Mouse (Mus musculus) cerebellum, adult 2 months (tissue): ENCODE measurements around the gene Tspo. TPM values are rescaled to one million over a fixed set of nuclear protein-coding genes. Genes with fewer than 3 reads are reported as not detected.
A peak's percentile ranks its signal among the peaks of the same experiment; 100 is the strongest.

Source experiments
- DNase-seq, 2 experiments: peaks; one replicate each; pipeline ENCODE4 v3.0.0; 2021
- H3K27ac ChIP-seq: fragments of 200-500 bp; 2 replicates; pipeline ENCODE4 v1.5.1; 2012; ENCODE audit warnings: low read length, control low read depth, inconsistent platforms; ENCODE audit not compliant: insufficient read depth
- H3K27me3 ChIP-seq: fragments of 200-500 bp; 2 replicates; pipeline ENCODE4 v1.6.1; 2012; ENCODE audit warnings: inconsistent platforms, mild to moderate bottlenecking, low read length, moderate library complexity; ENCODE audit not compliant: control insufficient read depth, insufficient read depth
- H3K4me1 ChIP-seq: fragments of 200-500 bp; 2 replicates; pipeline ENCODE4 v1.6.1; 2011; ENCODE audit warnings: low read length; ENCODE audit not compliant: control insufficient read depth, insufficient read depth
- H3K4me3 ChIP-seq: fragments of 200-500 bp; replicated peaks from 2 replicates; pipeline ENCODE3; 2011; ENCODE audit warnings: mild to moderate bottlenecking, low read depth, low read length, control low read depth; ENCODE audit not compliant: insufficient read depth
- CTCF ChIP-seq: fragments of 200-500 bp; IDR thresholded peaks from 2 replicates; pipeline ENCODE4 v1.5.1; 2011; ENCODE audit warnings: low read depth, mild to moderate bottlenecking, control low read depth, low read length, moderate library complexity, borderline replicate concordance; ENCODE audit not compliant: insufficient read depth
- POLR2A ChIP-seq: fragments of 200-500 bp; IDR thresholded peaks from 2 replicates; pipeline ENCODE4 v1.6.1; 2011; ENCODE audit warnings: low read length, control low read depth, borderline replicate concordance; ENCODE audit not compliant: insufficient read depth
- WGBS: fragments of 180-500 bp; shearing (Covaris S2); methylation state at CpG from one replicate; pipeline ENCODE4 v1.1.7; 2018; 5-methylcytosine and 5-hydroxymethylcytosine counted together
- polyA plus RNA-seq: library from polyadenylated mRNA; depleted of rRNA; stranded (reverse); fragments of >200 nt; gene quantifications from 2 replicates; pipeline ENCODE4 v1.2.3, GENCODE M21; 2012

The Tspo gene
- polyA plus RNA-seq, 1 experiment, result 12.2 TPM

- TF ChIP-seq CTCF (no peak), POLR2A (no peak)
- Histone ChIP-seq H3K27ac (no peak overlapping the region), H3K4me1 (peaks cover 7% of the 10 kb centered on the region), H3K27me3 (no peaks in the 10 kb centered on the region), H3K4me3 (no peak overlapping the region)
- peak in 1 of 2 experiments; percentile 39 for DNase-seq
- 71% methylated on average over 2 of the region's 2 CpGs for WGBS
Observed at GRCm38 (mm10) chr15:83550137-83550536, 13.3 kb upstream of the Tspo start.

- H3K4me3 ChIP-seq, result no peak overlapping the region
- H3K4me1 ChIP-seq, result peaks cover 7% of the 10 kb centered on the region
- no peaks in the 10 kb centered on the region for H3K27me3 ChIP-seq
- no peak for DNase-seq
- no peak overlapping the region for H3K27ac ChIP-seq
- no peak for TF ChIP-seq CTCF
- no peak for TF ChIP-seq POLR2A
Observed at GRCm38 (mm10) chr15:83553831-83554230, 9.6 kb upstream of the Tspo start.

- peaks cover 3% of the 10 kb centered on the region for H3K4me1 ChIP-seq
- H3K27me3 ChIP-seq, result no peaks in the 10 kb centered on the region
- H3K27ac ChIP-seq, result peak overlapping the region; percentile 88
- TF ChIP-seq POLR2A, result peak; percentile 94
- no peak for TF ChIP-seq CTCF
- H3K4me3 ChIP-seq, result peak overlapping the region; percentile 73
- under 1% methylated on average over 74 of the region's 74 CpGs for WGBS
- peak; percentile 87 to 90 for DNase-seq
Observed at GRCm38 (mm10) chr15:83555161-83555974, 8.0 kb upstream of the Tspo start.

- no peak for TF ChIP-seq CTCF
- TF ChIP-seq POLR2A, result no peak
- H3K4me3 ChIP-seq, result no peak overlapping the region
- WGBS, result 50% methylated on average over 5 of the region's 5 CpGs
- DNase-seq, result no peak
- H3K27me3 ChIP-seq, result no peaks in the 10 kb centered on the region
- H3K4me1 ChIP-seq, result no peaks in the 10 kb centered on the region
- H3K27ac ChIP-seq, result no peak overlapping the region
Observed at GRCm38 (mm10) chr15:83560941-83561477, 2.4 kb upstream of the Tspo start.

GRCm38 (mm10) chr15:83562626-83563270 is 644 bp upstream of the Tspo start:
- Histone ChIP-seq H3K4me3 (no peak overlapping the region), H3K27me3 (no peaks in the 10 kb centered on the region), H3K4me1 (no peaks in the 10 kb centered on the region), H3K27ac (no peak overlapping the region)
- peak in 1 of 2 experiments; percentile 38 for DNase-seq
- no peak for TF ChIP-seq CTCF
- no peak for TF ChIP-seq POLR2A
- WGBS, result 36% methylated on average over 15 of the region's 15 CpGs

- H3K4me1 ChIP-seq, result no peaks in the 10 kb centered on the region
- DNase-seq, result no peak
- TF ChIP-seq POLR2A (no peak), CTCF (no peak)
- H3K27me3 ChIP-seq, result no peaks in the 10 kb centered on the region
- 3% methylated on average over 27 of the region's 27 CpGs for WGBS
- H3K4me3 ChIP-seq, result peak overlapping the region; percentile 23
- no peak overlapping the region for H3K27ac ChIP-seq
Observed at GRCm38 (mm10) chr15:83563857-83564651, 662 bp downstream of the Tspo start.

GRCm38 (mm10) chr15:83565434-83565833 is 2.0 kb downstream of the Tspo start:
- Histone ChIP-seq H3K4me1 (no peaks in the 10 kb centered on the region), H3K27me3 (no peaks in the 10 kb centered on the region), H3K27ac (no peak overlapping the region), H3K4me3 (no peak overlapping the region)
- WGBS, result 87% methylated on average over 3 of the region's 3 CpGs
- DNase-seq, result no peak
- no peak for TF ChIP-seq POLR2A
- no peak for TF ChIP-seq CTCF
